Mouse (Mus musculus) bone marrow, adult 2 months (tissue): Measurements from ENCODE around the gene Otud6a.

Experiments used
- CTCF ChIP-seq: fragments of 200-500 bp; IDR thresholded peaks from 2 replicates; pipeline ENCODE4 v1.5.1; 2011; ENCODE audit warnings: low read length, control low read depth; ENCODE audit not compliant: control insufficient read depth, insufficient read depth
- POLR2A ChIP-seq: fragments of 200-500 bp; IDR thresholded peaks from 2 replicates; pipeline ENCODE4 v1.6.1; 2011; ENCODE audit warnings: low read depth, mild to moderate bottlenecking, control low read depth, low read length, borderline replicate concordance; ENCODE audit not compliant: control insufficient read depth

DNA sequence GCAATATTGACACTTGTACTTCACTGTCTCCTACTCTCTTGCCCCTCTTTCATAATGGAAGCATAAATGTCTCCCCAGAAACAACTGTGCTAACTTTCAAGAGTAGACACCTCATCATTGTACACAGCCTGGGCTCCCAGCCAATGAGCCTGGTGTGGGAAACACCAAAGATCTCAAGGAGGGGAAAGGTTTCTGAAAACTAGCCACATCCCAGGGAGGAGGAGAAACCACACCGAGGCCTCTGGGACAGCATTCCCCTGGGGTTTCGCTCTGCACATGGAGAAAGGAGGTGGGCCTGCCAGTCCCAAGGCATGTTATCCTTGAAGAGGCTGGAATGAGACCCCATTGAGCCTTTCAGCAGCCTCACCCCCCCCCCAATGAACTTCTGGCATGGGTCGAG lies 41.3 kb downstream of the Otud6a start:
- TF ChIP-seq POLR2A (no peak), CTCF (no peak)
